Mouse (Mus musculus): ENCODE measurements at regions not wholly inside any gene's neighbourhood (a gene's known extent, or its start where the extent isn't known, plus 50 kb on each side); places are given as distances from the start of the nearest gene placed in this dataset.

GRCm38 (mm10) chr3:6984918-6985317 is 364.7 kb upstream of the 1700008P02Rik start:
- Histone ChIP-seq H3K36me3 (ENCODE audit: control insufficient read depth in 1 of 2, insufficient read depth in 2 of 2, low read length in 2 of 2) (no peaks in the 10 kb centered on the region), H3K27ac (ENCODE audit: control insufficient read depth, low read depth, low read length) (no peak overlapping the region), H3K9ac (ENCODE audit: control insufficient read depth, low read depth, low read length, poor library complexity, severe bottlenecking) (no peak overlapping the region), H3K4me3 (ENCODE audit: control insufficient read depth in 1 of 2, insufficient read depth in 1 of 2, low read depth in 2 of 2, low read length in 2 of 2) (no peak overlapping the region), H3K4me1 (ENCODE audit: control insufficient read depth in 1 of 2, insufficient read depth in 2 of 2, low read length in 2 of 2) (no peaks in the 10 kb centered on the region), H3K79me2 (ENCODE audit: control insufficient read depth, insufficient read depth, low read length, poor library complexity) (no peaks in the 10 kb centered on the region), H3K9me3 (replicated peaks; ENCODE audit: insufficient read depth, low read length) (no peaks in the 10 kb centered on the region), H3K27me3 (ENCODE audit: control insufficient read depth in 1 of 2, insufficient read depth in 2 of 2, low read length in 2 of 2) (no peaks in the 10 kb centered on the region)
- no peak for TF ChIP-seq EP300 (IDR thresholded peaks at IDR 0.05; ENCODE audit: low read depth in 1 of 2, low read length in 2 of 2)
- TF ChIP-seq JUND (IDR thresholded peaks at IDR 0.05; ENCODE audit: low read depth, low read length) = no peak
- TF ChIP-seq MYC (IDR thresholded peaks at IDR 0.05; ENCODE audit: low read depth, low read length) = no peak
- TF ChIP-seq TAL1 (IDR thresholded peaks at IDR 0.05; ENCODE audit: low read length) = no peak
- TF ChIP-seq ZNF384 (IDR thresholded peaks at IDR 0.05; ENCODE audit: low read depth, low read length) = no peak
- no peak for TF ChIP-seq POLR2AphosphoS2 (IDR thresholded peaks at IDR 0.05; ENCODE audit: low read length)
- no peak for TF ChIP-seq HCFC1 (IDR thresholded peaks at IDR 0.05; ENCODE audit: low read depth, low read length)
- no peak for TF ChIP-seq ELF1 (IDR thresholded peaks at IDR 0.05; ENCODE audit: low read depth, low read length)
- no peak for TF ChIP-seq TBP (IDR thresholded peaks at IDR 0.05; ENCODE audit: low read depth, low read length)
- DNase-seq (ENCODE audit: low read depth, low spot score) = no peak

- DNase-seq (ENCODE audit: low read depth, low spot score) = no peak
- Histone ChIP-seq H3K9ac (ENCODE audit: control insufficient read depth, low read depth, low read length, poor library complexity, severe bottlenecking) (no peak overlapping the region), H3K4me1 (ENCODE audit: control insufficient read depth in 1 of 2, insufficient read depth in 2 of 2, low read length in 2 of 2) (peaks cover 0 to 3% of the 10 kb centered on the region in 2 experiments; a peak in 1 of 4 replicates), H3K79me2 (ENCODE audit: control insufficient read depth, insufficient read depth, low read length, poor library complexity) (no peaks in the 10 kb centered on the region), H3K36me3 (ENCODE audit: control insufficient read depth in 1 of 2, insufficient read depth in 2 of 2, low read length in 2 of 2) (no peaks in the 10 kb centered on the region), H3K4me3 (ENCODE audit: control insufficient read depth in 1 of 2, insufficient read depth in 1 of 2, low read depth in 2 of 2, low read length in 2 of 2) (no peak overlapping the region), H3K9me3 (replicated peaks; ENCODE audit: insufficient read depth, low read length) (no peaks in the 10 kb centered on the region), H3K27me3 (ENCODE audit: control insufficient read depth in 1 of 2, insufficient read depth in 2 of 2, low read length in 2 of 2) (no peaks in the 10 kb centered on the region), H3K27ac (ENCODE audit: control insufficient read depth, low read depth, low read length) (no peak overlapping the region)
- no peak for TF ChIP-seq SIN3A (IDR thresholded peaks at IDR 0.05; ENCODE audit: low read length)
- TF ChIP-seq CTCF (IDR thresholded peaks at IDR 0.05 in 2 of 3, conservative IDR thresholded peaks at IDR 0.05 in 1 of 3; ENCODE audit: control insufficient read depth in 1 of 3, insufficient read depth in 1 of 3, low read depth in 2 of 3, low read length in 3 of 3, poor library complexity in 1 of 3, severe bottlenecking in 1 of 3) = no peak
- TF ChIP-seq MAFK (IDR thresholded peaks at IDR 0.05; ENCODE audit: borderline replicate concordance, low read depth, low read length) = no peak
- TF ChIP-seq NELFE (IDR thresholded peaks at IDR 0.05; ENCODE audit: low read depth, low read length) = no peak
- TF ChIP-seq RAD21 (IDR thresholded peaks at IDR 0.05; ENCODE audit: low read depth, low read length) = no peak
- TF ChIP-seq MAZ (IDR thresholded peaks at IDR 0.05; ENCODE audit: low read depth, low read length) = no peak
- no peak for TF ChIP-seq UBTF (IDR thresholded peaks at IDR 0.05; ENCODE audit: borderline replicate concordance, insufficient read depth, low read depth, low read length)
- TF ChIP-seq MAX (IDR thresholded peaks at IDR 0.05; ENCODE audit: low read length) = no peak
Measured at GRCm38 (mm10) chr3:6957681-6958080, 337.4 kb upstream of the 1700008P02Rik start.

Measured in MEL (cell line).